Mouse (Mus musculus) large intestine, adult 2 months (tissue): ENCODE measurements around the gene Rnase10. TPM values are rescaled to one million over a fixed set of nuclear protein-coding genes. Genes with fewer than 3 reads are reported as not detected.
"Not testable (repeated sequence)": the region's sequence is repeated elsewhere in the genome, so short reads cannot be mapped to it uniquely, and the experiment has no call there.

Experiments
- DNase-seq: peaks from one replicate; pipeline ENCODE4 v3.0.0-alpha.2; 2012; ENCODE audit warnings: low read depth, low spot score
- WGBS: fragments of 180-500 bp; shearing (Covaris S2); methylation state at CpG from one replicate; pipeline ENCODE4 v1.1.7; 2018; 5-methylcytosine and 5-hydroxymethylcytosine counted together
- polyA plus RNA-seq: library from polyadenylated mRNA; depleted of rRNA; stranded (reverse); fragments of >200 nt; gene quantifications from 2 replicates; pipeline ENCODE4 v1.2.3, GENCODE M21; 2012

The Rnase10 gene
- polyA plus RNA-seq, 1 experiment: 0.11 TPM

DNA sequence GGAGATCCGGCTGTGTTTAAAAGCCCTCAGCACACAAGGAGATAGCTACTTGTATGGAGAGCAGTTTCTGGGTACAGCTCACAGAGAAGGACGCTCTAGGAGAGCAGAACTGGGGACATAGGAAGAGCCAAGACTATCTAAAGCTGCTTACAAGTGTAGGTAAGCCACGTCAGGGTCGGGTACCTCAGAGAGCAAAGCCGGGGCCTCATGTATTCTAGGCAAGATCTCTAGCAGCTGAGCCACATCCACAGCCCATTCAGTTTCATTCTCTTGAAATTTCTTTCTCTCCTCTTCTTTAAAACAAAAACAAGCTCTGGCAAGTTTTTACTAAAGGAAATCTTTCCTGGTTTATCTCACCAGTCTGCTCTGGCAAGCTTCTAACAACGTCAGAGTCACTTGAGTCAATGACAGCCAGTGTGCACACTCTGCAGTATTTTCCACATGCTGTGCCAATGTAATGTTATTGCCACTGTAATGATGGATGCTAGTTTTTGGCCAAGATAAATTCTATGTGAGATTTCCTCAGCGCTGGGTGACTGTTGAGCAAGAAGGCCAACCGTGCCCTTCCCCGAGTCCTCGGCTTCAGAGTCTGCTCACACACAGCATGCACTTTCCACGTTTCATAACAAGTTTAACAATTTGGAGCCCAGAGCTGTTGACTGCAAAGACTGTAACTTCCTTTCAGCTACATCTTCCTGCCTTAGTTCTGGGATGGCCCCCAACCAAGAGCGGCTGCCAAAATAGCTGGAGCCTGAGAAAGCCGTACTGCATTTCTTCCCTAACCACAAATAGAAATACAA lies 563 bp downstream of the Rnase10 start:
- DNase-seq: no peak
- 61% methylated on average over 13 of the region's 13 CpGs for WGBS

DNA sequence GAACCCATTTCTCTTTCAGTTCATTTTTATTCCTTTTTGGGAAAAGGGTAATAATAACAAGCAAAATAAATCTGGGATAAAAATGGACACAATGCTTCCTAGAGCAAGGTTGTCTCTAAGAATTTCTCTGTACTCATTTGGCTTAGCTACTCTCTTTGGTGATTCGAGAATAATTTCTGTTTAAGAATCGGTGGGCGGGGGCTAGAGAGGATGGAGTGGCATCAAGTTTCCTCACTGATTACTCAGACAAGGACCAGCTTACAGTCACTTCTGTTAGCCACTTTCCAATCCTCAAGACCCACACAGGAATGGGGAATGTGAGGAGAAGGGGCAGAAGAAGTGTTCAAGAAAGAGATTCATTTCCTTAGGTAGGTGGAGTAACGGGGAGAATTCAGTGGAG lies 1.2 kb downstream of the Rnase10 start:
- 69% methylated on average over 4 of the region's 4 CpGs for WGBS
- DNase-seq: no peak

DNA sequence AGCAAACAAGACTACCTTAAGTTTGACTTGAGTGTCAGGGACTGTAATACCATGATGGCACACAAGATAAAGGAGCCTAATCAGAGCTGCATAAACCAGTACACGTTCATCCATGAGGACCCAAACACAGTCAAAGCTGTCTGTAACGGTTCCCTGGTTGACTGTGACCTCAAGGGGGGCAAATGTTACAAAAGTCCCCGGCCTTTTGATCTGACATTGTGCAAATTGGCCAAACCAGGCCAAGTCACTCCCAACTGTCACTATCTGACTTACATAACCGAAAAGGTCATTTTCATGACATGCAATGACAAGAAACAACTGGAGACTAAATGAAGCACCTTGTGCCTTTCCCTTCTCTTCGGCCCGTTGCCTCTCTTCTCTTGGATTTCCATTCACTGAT lies 2.0 kb downstream of the Rnase10 start:
- 91% methylated on average over 6 of the region's 6 CpGs for WGBS
- no peak for DNase-seq

DNA sequence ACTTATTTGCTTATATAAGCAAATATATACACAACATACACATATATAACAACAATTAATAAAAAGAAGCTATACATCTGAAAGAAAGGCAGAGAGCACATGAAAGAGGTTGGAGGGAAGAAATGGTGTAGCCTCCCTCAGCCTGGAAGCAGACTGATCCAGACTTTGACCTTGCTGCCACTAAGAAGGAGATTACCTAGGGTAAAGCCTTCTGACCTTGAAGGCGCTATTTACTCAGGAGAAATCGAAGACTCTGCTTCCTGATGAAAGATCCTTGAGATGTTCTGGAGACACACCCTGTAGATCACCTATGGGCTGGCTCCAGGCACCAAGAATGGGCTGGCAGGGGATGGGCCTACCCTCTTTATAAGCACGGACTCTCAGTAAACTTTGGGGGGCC lies 7.2 kb downstream of the Rnase10 start:
- not testable (repeated sequence) for DNase-seq
- 68% methylated on average over 3 of the region's 3 CpGs for WGBS

DNA sequence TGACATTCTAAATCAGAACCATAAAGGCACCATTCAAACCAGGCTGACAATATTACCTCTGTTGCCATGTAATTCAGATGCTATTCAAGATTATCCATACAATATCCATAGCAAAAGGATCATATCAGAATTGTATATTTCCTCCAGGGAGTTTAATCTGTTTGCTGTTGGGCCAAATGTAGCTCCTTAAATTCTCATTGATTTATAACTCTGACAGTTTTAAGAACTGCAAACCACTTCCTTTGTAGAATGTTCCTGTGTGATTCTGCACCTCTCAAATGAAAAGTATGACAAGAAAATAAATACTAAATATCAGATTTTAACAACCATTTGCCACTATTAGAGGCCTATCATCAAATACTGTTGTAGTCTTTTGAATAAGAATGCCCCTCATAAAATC lies 8.2 kb downstream of the Rnase10 start:
- DNase-seq: no peak

DNA sequence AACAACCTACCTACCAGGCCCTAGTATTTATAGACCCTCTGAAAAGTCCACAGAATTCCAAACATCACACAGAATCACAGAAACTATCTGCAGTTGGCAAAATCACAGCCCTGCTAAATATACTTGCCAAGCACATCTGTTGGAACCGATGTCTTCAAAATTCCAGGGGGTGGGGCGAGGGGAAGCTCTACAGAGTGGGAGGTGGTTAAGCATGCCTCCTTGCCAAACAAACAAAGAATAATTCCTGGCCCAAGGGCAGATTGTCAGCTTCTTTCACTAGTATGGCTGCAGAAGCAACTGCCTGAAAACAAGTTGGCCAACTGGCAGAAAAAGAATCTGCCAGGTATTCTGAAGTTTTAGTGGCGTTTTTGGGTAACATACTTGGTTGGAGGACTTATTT lies 9.7 kb downstream of the Rnase10 start:
- DNase-seq: no peak
- WGBS: 50% methylated on average over 3 of the region's 3 CpGs

DNA sequence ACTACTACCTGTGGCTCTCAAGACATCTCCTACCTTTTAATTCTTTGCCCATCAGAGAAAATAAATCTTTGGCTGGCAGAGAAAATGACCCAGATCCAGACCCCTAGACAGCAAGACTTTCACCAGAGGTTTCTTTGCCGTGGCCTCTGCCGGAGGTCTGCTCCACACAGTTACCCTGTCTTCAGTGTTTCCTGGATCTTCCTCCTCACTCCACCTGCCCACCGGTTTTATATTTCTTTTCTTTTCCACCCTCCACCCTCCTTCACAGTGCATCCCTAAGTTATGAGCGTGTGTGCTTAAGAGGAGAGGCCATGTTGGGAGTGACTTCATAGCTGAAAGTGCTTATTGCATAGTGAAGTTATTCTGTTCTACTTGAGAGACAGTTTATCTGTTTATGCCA lies 15.9 kb downstream of the Rnase10 start:
- no peak for DNase-seq
- WGBS: 65% methylated on average over 4 of the region's 4 CpGs

DNA sequence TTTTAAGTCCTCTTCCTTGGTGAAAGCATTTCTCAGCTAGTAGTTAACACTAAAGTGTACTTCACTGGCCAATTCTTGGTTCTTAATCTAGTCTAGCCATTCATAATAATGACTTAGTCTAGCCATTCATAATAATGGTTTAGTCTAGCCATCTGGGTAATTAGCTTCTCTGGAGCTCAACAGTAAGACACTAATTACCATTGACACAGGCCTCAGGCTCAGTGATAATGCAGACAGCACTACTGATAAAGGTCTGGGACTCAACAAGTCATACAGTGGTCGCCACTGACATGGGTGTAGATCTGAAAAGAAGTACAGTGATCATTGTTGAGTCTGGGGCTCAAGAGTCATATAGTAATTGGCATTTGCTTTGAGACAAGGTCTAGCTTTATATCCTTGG lies 17.3 kb downstream of the Rnase10 start:
- DNase-seq: no peak
- WGBS: 100% methylated on average over 1 of the region's 1 CpGs

DNA sequence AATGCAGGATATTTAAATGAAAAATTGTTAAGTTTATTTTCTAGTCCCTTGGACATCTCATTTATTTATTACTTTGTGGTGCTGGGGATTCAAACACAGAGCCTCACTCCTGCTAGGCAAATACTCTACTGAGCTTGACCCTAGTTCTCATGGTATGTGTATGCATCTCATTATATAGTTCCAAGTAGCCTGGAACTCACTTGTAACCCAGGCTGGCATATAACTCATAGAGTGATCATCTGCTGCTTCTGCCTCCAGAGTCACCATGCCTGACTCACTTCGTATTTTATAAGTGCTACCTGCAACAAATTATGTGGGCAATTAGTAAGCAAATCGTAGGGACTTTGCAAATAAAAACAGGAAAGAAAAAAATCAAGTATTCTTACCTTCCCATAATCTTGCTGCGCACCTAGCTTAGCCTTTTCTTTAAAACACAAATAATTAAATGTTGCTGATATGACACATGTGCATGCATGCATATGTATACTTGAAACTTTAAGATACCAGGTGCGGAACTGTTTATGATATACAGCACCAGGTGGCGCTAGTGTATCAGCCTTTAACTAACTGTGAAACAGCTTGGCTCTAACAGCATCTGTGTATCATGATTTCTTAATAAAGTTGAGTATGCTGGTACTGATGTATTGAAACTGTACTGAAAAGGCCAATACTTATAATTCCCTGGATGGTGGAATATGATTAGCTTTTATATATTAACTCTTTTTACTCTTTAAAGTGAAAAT lies 19.0 kb downstream of the Rnase10 start:
- WGBS: 39% methylated on average over 5 of the region's 5 CpGs
- peak; percentile 56 for DNase-seq

DNA sequence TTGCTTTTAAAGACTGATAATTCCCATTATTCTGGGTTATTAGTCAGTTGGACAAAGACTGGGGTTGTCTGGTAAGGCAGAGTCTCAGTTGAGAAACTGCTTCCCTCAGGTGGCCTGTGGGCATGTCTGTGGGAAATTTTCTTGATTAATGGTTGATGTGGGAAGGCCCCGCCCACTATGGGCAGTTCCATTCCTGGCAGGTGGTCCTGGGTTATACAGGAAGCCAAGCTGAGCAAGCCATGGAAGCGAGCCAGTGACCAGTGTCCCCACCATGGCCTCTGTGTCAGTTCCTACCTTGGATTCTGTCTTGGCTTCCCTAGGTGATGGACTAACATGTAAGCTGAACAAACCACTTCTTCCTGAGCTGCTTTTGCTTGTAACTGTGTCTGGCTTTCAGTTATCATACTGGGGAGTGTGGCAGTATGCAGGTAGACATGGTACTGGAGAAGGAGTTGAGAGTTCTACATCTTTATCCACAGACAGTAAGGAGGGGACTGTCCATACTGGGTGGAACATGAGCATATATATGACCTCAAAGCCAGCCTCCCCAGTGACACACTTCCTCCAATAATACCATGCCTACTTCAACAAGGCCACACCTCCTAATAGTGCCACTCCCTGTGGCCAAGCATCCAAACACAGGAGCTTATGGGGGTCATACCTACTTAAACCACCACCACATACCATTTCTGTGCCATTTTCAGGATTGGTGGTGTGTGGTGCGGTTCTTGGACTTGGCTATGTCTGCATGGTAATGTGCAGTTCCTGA lies 20.0 kb downstream of the Rnase10 start:
- 69% methylated on average over 3 of the region's 3 CpGs for WGBS

DNA sequence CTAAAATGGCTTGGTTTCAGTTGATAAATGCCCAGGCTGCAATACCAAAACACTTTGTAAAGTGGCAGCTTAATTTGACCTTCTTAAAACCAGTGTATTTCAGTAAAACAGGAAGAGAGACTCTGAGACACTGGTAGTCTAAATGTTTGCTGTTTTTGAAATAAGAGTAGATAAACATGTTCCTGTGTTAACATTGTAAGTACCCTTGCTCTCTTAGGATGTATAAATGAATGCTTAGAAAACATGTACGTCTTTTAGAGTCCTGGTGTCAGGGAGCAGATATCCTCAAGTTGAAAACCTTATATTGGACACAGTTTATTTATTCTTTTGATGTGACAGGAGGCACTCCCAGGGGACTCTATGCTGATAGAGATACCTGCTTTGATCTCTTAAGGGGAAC lies 27.7 kb downstream of the Rnase10 start:
- DNase-seq: no peak
- WGBS: 53% methylated on average over 1 of the region's 1 CpGs

More for the DNA sequence above, 20.0 kb downstream of the Rnase10 start:
- DNase-seq: no peak

DNA sequence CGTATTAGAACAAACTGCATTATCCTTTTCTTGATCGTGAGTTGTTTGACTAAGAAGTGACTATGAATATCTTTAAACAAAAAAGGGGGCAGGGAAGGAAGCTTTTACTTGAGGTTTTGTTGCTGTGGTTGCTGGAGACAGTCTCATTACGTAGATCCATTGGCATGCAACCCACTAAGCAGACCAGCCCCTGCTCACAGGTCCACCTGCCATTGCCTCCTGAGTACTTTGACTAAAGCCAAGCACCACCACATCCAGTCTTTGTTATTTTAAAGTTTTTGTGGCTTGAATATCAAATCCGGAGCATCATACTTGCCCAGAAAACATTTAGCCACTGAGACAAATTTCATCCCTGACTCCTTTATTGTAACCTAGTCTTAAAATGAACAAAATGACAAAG lies 28.7 kb downstream of the Rnase10 start:
- no peak for DNase-seq
- WGBS: 77% methylated on average over 4 of the region's 4 CpGs

DNA sequence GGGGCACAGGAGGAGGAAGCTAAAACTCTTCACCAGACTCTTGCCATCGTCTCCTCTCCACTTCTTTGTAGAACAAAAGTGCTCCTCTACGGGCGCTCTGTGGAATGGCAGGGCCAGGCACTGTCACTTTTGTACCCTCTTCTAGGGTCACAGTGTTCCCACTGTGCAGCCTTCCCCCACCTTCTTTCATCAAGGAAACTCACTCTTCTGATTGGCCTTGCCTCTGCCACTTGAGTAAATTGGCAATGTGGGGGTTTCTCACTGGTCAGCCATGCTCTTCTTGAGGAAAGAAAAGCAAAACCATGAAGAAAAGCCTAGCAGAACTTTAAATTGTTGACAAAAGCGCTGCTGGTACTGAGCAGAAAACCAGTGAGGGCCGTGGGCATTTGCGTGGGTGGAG lies 34.2 kb downstream of the Rnase10 start, which contains the start of gene Rnase9:
Gene Rnase9, minus strand, starts transcription at position 101 of the 400 bp plus-strand sequence.
- WGBS: 89% methylated on average over 6 of the region's 6 CpGs
- DNase-seq: no peak

DNA sequence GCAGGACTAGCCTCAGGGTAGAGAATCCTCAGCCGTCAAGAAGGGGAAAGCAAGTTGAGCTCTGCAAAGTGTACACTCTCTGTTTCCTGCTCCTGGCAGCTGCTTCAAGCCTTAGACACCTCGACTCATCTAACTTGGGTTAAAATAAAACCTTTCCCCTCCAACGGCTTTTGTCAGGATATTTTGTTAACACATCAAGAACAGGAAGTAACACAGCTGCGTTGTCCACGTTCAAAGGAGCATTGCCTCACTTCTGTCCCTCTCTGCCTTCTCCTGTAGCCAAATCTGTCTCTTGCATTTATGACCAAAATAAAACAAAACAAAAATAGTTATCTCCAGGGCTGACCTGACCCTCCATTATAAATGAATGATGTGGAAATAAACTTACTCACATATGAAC lies 40.3 kb downstream of the Rnase10 start:
- DNase-seq: no peak
- WGBS: 12% methylated on average over 5 of the region's 5 CpGs

DNA sequence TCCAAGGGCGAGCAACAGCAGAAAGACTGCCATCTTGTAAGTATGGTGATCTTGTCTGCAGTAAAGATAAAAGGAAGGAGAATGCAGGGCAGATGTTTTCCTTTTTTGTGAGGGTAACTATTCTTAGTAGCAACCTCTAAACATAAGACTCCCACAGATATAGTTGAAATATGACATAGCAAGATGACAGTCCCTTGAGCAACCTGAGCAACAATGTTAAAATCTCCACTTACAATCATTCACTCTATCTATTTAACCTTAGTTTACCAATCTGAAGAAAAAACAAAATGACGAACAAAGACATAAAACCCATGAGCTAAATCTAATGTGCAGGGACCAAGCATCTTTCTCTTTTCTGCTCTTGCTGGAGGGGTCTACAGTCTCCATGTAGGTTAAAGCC lies 42.5 kb downstream of the Rnase10 start, which contains the start of gene Rnase11:
Gene Rnase11, minus strand, starts transcription at position 101 of the 400 bp plus-strand sequence.
- 85% methylated on average over 2 of the region's 2 CpGs for WGBS

DNA sequence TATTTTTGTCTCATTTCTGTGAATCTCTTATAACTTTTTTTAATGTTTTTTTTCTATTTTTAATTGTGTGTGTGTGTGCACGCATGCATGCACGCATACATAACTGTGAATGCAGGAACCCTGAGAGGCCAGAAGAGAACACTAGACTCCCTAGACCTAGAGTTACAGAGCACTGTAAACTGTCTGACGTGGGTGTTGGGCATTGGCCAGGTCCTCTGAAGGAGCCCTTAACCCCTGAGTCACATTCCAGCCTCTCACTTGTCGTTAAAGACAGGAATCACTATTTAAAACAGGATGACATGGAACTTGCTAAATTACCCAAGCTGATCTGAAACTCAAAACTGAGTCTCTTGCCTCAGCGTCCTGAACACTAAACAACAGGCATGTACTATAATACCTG lies 44.4 kb downstream of the Rnase10 start:
- DNase-seq: no peak
- WGBS: 49% methylated on average over 5 of the region's 5 CpGs

More for the DNA sequence above, 42.5 kb downstream of the Rnase10 start, which contains the start of gene Rnase11:
- no peak for DNase-seq

DNA sequence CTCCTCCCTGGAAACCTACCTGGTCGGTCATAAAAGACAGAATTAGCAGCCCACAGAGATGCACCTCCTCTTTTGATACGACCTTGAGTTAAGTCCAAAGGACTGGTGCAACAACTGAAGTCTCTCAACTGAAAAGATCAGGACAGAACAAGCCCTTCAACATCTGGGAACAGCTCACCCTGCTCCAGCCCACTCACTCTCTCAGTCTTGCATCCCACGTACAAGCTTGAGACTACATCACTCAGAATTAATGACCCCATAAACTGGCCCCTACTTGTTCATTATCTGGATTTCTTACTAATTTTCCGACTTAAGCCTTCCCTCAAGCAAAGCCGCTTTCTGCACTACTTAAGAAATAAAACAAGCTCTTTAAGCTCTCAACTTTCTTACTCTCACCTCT lies 45.6 kb downstream of the Rnase10 start:
- 56% methylated on average over 5 of the region's 5 CpGs for WGBS
- no peak for DNase-seq

DNA sequence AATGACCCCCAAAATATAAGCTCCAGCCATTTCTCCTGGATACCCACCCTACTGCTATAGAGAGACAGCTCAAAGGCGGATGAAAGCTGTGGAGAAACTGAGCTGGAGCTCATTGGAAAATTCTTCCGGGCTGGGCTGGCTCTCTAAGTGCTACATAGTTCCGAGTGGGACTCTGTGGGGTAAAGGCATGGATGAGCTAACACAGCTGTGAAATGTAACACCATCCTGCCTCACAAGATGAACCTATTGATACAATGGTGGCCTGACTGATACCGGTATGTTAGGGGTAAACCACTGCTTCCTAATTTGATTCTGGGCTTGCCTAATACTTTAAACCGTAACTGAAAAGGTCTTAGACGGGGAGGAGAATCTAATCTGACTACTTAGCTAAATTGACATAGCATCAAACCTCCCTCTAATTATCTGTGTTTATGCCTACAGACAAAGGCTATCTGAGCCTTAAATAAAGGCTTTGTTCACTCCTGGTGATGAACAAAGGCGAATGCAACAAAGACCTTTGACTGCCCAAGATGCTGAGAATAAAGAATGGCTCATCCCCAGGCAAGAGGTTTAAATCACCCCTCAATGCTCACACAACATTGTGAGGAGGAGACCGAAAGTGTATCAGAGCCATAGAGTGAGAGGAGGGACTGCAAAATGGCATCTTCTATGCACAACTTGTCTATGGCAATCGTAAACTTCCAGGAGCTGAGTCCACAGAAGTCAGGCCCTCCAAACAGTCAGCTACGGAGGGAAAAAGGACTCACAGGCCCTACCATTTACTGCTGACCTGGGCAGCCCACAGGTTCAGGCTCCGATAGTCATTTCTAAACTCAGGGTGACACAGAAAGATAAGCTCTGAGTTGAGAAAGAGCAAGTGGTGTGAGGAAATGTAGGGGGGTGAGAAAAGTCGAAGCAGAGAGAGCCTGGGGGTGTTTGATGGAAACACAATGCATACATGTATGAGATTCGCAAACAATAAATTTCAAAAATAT lies 47.0 kb downstream of the Rnase10 start:
- DNase-seq: no peak
- WGBS: 81% methylated on average over 13 of the region's 13 CpGs

DNA sequence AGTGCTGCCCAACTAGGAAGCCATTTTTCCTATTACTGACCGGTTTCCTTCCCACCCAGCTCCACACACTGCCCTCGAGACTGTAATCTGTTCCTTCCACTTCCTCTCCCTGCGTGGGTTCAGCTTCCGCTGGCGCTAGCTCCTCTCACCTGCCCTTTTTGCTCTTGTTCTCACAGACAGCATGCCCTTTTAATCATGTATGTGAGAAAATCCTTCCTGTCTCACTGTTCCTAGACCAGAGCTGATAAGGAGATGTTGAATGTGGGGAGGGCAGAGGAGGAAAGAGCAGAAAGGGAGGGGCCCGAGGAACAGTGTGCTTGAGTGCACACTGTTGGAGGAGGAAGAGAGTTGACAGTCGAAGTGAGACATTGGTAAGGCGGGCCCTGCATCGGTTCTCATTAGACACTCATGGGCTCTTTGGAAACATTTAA lies 49.9 kb downstream of the Rnase10 start, which contains the start of gene Rnase12:
Gene Rnase12, minus strand, starts transcription at position 261 of the 431 bp plus-strand sequence.
- WGBS: 20% methylated on average over 9 of the region's 9 CpGs
- no peak for DNase-seq
